Mouse (Mus musculus): ENCODE measurements around the gene Ctnna3. TPM values are rescaled to one million over a fixed set of nuclear protein-coding genes. Genes with fewer than 3 reads are reported as not detected.
A peak's percentile ranks its signal among the peaks of the same experiment; 100 is the strongest.

Ctnna3 gene
- total RNA-seq, 2 experiments from 2014 or later, result 1.8 to 2.0 TPM

- no peak overlapping the region for H3K27ac ChIP-seq
- no peak for DNase-seq (ENCODE audit: low spot score in 2 of 2)
- no peak for TF ChIP-seq CTCF (conservative IDR thresholded peaks at IDR 0.05)
- no peak overlapping the region for H3K4me3 ChIP-seq
Observed at GRCm38 (mm10) chr10:63714151-63714550, 284.3 kb downstream of the Ctnna3 start.

DNA sequence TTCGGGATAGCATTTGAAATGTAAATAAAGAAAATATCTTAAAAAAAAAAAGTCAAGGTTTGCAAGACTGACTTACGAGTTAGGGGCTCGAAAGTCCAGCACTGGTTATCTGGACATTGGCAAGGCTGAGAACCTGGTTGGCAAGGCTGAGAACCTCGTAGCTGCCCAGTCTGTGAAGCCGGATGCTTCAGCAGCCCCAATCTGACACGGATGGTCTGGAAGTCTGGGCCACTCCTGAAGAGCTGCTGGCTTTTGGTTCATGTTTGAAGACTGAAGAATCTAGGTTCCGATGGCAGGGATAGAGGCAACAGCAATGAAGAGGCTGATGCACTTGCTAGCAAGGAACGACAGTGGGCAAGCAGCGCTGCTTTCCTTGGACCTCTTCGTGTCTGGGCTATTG lies 339.0 kb downstream of the Ctnna3 start:
- Histone ChIP-seq H3K27ac (no peak overlapping the region), H3K4me3 (no peak overlapping the region)
- TF ChIP-seq CTCF (conservative IDR thresholded peaks at IDR 0.05), result no peak
- DNase-seq (ENCODE audit: low spot score in 2 of 2), result no peak

DNA sequence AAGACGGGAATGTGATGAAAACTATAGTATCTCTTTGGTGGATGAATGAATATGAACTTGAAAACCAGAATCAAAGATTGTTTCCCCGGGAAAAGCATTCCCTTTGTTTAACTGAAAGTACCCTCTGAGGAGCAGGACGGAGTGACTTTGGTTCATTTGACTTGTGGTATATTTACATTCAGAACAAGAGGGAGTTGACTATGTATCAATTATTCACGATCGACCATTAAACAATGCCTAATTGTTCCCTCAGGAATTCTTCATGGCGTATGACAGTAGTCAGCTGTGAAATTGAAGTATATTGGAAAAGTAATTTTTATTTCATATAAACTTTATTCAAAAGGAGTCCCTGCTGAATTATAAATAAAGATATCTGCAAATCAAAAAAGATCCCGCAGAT lies 341.8 kb downstream of the Ctnna3 start:
- Histone ChIP-seq H3K27ac (no peak overlapping the region), H3K4me3 (no peak overlapping the region)
- no peak for TF ChIP-seq CTCF (conservative IDR thresholded peaks at IDR 0.05)
- no peak for DNase-seq (ENCODE audit: low spot score in 2 of 2)

DNA sequence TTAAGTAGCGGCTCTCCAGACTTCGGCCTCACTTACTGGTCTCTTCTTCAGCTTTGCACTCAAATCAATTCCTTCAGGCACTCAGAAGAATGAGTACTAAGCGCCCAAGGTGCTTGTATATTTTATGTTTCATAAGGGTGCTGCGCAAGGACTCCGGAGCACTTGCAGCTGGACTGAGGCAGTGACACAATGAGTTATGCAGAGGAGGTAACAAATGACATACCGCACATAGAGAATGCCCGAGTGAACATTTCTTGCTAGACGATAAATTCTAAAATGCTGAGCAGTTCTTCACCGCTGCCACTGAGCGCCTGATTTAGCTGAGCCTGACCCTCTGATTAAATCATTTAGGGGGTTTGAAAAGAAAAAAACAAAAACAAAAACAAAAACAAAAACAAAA lies 342.2 kb downstream of the Ctnna3 start:
- DNase-seq (ENCODE audit: low spot score in 2 of 2), result no peak
- Histone ChIP-seq H3K4me3 (no peak overlapping the region), H3K27ac (no peak overlapping the region)
- no peak for TF ChIP-seq CTCF (conservative IDR thresholded peaks at IDR 0.05)

GRCm38 (mm10) chr10:63781948-63782347 lies 352.1 kb downstream of the Ctnna3 start:
- DNase-seq (ENCODE audit: low spot score in 2 of 2), result no peak
- Histone ChIP-seq H3K4me3 (no peak overlapping the region), H3K27ac (no peak overlapping the region)
- no peak for TF ChIP-seq CTCF (conservative IDR thresholded peaks at IDR 0.05)

DNA sequence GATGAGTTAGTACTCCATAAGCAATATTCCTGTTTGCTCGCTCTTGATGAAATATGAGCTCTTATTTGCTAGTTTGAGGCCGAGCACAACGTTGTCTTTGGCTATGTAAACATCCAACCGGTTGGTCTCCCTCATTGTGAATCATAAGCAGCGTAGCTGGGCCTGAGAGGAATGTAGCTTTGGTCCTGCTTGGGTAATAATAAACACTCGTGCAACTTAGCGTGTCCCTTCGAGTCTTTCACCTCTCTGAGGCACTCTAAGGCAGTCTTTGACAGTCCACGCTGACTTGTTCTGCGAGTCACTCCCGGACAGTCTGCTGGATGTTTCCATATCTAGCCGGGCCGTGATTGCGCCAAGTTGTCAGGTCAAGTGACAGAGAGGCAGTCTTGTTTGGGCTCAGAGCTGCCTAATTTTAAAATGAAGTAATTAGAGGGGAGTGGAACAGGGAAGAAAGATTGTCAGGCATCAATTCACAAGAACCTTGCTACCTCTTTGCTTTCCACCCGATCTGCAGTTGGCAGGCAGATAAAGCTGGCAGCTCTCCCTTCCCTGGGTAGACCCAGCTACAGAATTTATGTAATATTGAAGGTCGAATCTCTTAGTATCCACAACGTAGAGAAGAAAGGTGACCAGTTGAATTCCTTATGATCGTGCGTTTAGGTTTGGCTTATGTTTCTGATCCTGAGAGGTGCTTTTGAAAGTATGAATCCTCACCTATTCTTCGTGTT lies 355.1 kb downstream of the Ctnna3 start:
- DNase-seq (ENCODE audit: low spot score in 2 of 2), result no peak
- Histone ChIP-seq H3K4me3 (no peak overlapping the region), H3K27ac (no peak overlapping the region)
- no peak for TF ChIP-seq CTCF (conservative IDR thresholded peaks at IDR 0.05)

GRCm38 (mm10) chr10:63786390-63786789 lies 356.5 kb downstream of the Ctnna3 start:
- H3K27ac ChIP-seq, result no peak overlapping the region
- no peak for DNase-seq (ENCODE audit: low spot score in 2 of 2)
- TF ChIP-seq CTCF (conservative IDR thresholded peaks at IDR 0.05), result no peak
- H3K4me3 ChIP-seq, result no peak overlapping the region

GRCm38 (mm10) chr10:63803909-63804308 lies 374.0 kb downstream of the Ctnna3 start:
- no peak for TF ChIP-seq CTCF (conservative IDR thresholded peaks at IDR 0.05)
- no peak overlapping the region for H3K27ac ChIP-seq
- peak; percentile 71 to 85 for DNase-seq (ENCODE audit: low spot score in 2 of 2)

GRCm38 (mm10) chr10:63805551-63805950 lies 375.7 kb downstream of the Ctnna3 start:
- DNase-seq (ENCODE audit: low spot score in 2 of 2), result no peak

More at GRCm38 (mm10) chr10:63803909-63804308, 374.0 kb downstream of the Ctnna3 start:
- no peak overlapping the region for H3K4me3 ChIP-seq

GRCm38 (mm10) chr10:63806254-63806653 lies 376.4 kb downstream of the Ctnna3 start:
- Histone ChIP-seq H3K27ac (no peak overlapping the region), H3K4me3 (no peak overlapping the region)
- TF ChIP-seq CTCF (conservative IDR thresholded peaks at IDR 0.05), result no peak
- DNase-seq (ENCODE audit: low spot score in 2 of 2), result no peak

More at GRCm38 (mm10) chr10:63805551-63805950, 375.7 kb downstream of the Ctnna3 start:
- H3K4me3 ChIP-seq, result no peak overlapping the region
- no peak overlapping the region for H3K27ac ChIP-seq
- no peak for TF ChIP-seq CTCF (conservative IDR thresholded peaks at IDR 0.05)

- no peak for TF ChIP-seq CTCF (conservative IDR thresholded peaks at IDR 0.05)
- Histone ChIP-seq H3K4me3 (no peak overlapping the region), H3K27ac (no peak overlapping the region)
- DNase-seq (ENCODE audit: low spot score in 2 of 2), result no peak
Observed at GRCm38 (mm10) chr10:63810043-63810617, 380.2 kb downstream of the Ctnna3 start.

- Histone ChIP-seq H3K4me3 (no peak overlapping the region), H3K27ac (no peak overlapping the region)
- TF ChIP-seq CTCF (conservative IDR thresholded peaks at IDR 0.05), result no peak
- no peak for DNase-seq (ENCODE audit: low spot score in 2 of 2)
Observed at GRCm38 (mm10) chr10:63839011-63839410, 409.1 kb downstream of the Ctnna3 start.

DNA sequence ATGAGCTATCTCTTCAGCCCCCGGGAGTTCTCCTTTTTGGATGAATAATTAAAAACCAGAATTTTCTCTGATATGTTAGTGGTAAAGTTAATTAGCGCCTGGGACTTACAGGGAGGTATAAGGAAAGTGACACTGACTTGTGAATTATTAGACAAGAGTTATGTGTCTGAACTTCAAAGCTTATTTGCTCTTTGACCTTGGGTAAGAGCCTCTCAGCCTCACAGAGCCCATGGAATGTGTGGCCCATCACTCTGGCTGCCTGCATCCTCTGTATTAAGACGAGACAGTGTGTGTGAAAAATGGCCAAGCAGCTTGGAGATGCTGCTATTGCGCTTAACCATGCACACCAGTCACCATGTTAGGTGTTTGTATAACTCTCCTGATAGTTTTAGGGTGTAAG lies 422.0 kb downstream of the Ctnna3 start:
- TF ChIP-seq CTCF (conservative IDR thresholded peaks at IDR 0.05), result no peak
- H3K4me3 ChIP-seq, result no peak overlapping the region
- no peak overlapping the region for H3K27ac ChIP-seq
- DNase-seq (ENCODE audit: low spot score in 2 of 2), result no peak

GRCm38 (mm10) chr10:63869123-63869522 lies 439.2 kb downstream of the Ctnna3 start:
- DNase-seq (ENCODE audit: low spot score in 2 of 2), result no peak

More at GRCm38 (mm10) chr10:63869123-63869522, 439.2 kb downstream of the Ctnna3 start:
- no peak for TF ChIP-seq CTCF (conservative IDR thresholded peaks at IDR 0.05)
- Histone ChIP-seq H3K27ac (no peak overlapping the region), H3K4me3 (no peak overlapping the region)
